Mouse (Mus musculus) spleen, adult 2 months (tissue): ENCODE data around the gene Etv6. TPM values are rescaled to one million over a fixed set of nuclear protein-coding genes. Genes with fewer than 3 reads are reported as not detected.

Experiments
- DNase-seq, 2 experiments: peaks; one replicate each; pipeline versions ENCODE4 v3.0.0 to v3.0.0-alpha.2; 2012 to 2021; ENCODE audit warnings: low spot score in 2 of 2, low read depth in 1 of 2
- H3K27ac ChIP-seq: fragments of 200-500 bp; 2 replicates; pipeline ENCODE4 v1.5.1; 2012; ENCODE audit warnings: low read length, inconsistent platforms; ENCODE audit not compliant: insufficient read depth
- H3K27me3 ChIP-seq: fragments of 200-500 bp; 2 replicates; pipeline ENCODE4 v1.6.1; 2012; ENCODE audit warnings: mild to moderate bottlenecking, moderate library complexity, low read length, inconsistent platforms; ENCODE audit not compliant: control insufficient read depth, insufficient read depth
- H3K36me3 ChIP-seq: fragments of 200-500 bp; 2 replicates; pipeline ENCODE4 v1.6.1; 2012; ENCODE audit warnings: mild to moderate bottlenecking, low read length, inconsistent platforms; ENCODE audit not compliant: control insufficient read depth, insufficient read depth
- H3K4me1 ChIP-seq: fragments of 200-500 bp; 2 replicates; pipeline ENCODE4 v1.6.1; 2011; ENCODE audit warnings: inconsistent platforms; ENCODE audit not compliant: control insufficient read depth, insufficient read depth, insufficient read length
- H3K4me3 ChIP-seq: fragments of 200-500 bp; 2 replicates; pipeline ENCODE4 v1.5.1; 2011; ENCODE audit warnings: mild to moderate bottlenecking, inconsistent platforms; ENCODE audit not compliant: insufficient read depth, insufficient read length; ENCODE audit errors: extremely low read depth
- CTCF ChIP-seq: fragments of 200-500 bp; IDR thresholded peaks from 2 replicates; pipeline ENCODE4 v1.5.1; 2011; ENCODE audit warnings: mild to moderate bottlenecking, inconsistent platforms; ENCODE audit not compliant: insufficient read depth, insufficient read length, insufficient replicate concordance; ENCODE audit errors: extremely low read depth
- POLR2A ChIP-seq: fragments of 200-500 bp; IDR thresholded peaks from 2 replicates; pipeline ENCODE4 v1.6.1; 2011; ENCODE audit warnings: low read depth, low read length, inconsistent platforms
- WGBS: fragments of 180-500 bp; shearing (Covaris S2); methylation state at CpG from one replicate; pipeline ENCODE4 v1.1.7; 2018; 5-methylcytosine and 5-hydroxymethylcytosine counted together
- polyA plus RNA-seq: library from polyadenylated mRNA; depleted of rRNA; stranded (reverse); fragments of >200 nt; gene quantifications from 2 replicates; pipeline ENCODE4 v1.2.3, GENCODE M21; 2012

Etv6 gene
- polyA plus RNA-seq, 1 experiment: 21.6 TPM

- peaks cover 11% of the 10 kb centered on the region; the same call in 1 of the 2 replicates for H3K4me1 ChIP-seq
- no peaks in the 10 kb centered on the region for H3K27me3 ChIP-seq
- no peak overlapping the region for H3K27ac ChIP-seq
- DNase-seq: no peak
- H3K4me3 ChIP-seq: no peak overlapping the region
- no peaks in the 10 kb centered on the region for H3K36me3 ChIP-seq
- TF ChIP-seq CTCF (no peak), POLR2A (no peak)
These were observed 157.2 kb downstream of the Etv6 start for GRCm38 (mm10) chr6:134192710-134193109.

GRCm38 (mm10) chr6:134199895-134200294 is 164.4 kb downstream of the Etv6 start:
- no peak for DNase-seq
- H3K4me3 ChIP-seq: no peak overlapping the region
- TF ChIP-seq POLR2A (no peak), CTCF (no peak)
- H3K36me3 ChIP-seq: no peaks in the 10 kb centered on the region; the same call in 1 of the 2 replicates
- H3K27ac ChIP-seq: 0 out of 2 replicates have a peak overlapping the region, but pooled peaks have one; percentile 14
- H3K27me3 ChIP-seq: no peaks in the 10 kb centered on the region
- no peaks in the 10 kb centered on the region; the same call in 1 of the 2 replicates for H3K4me1 ChIP-seq
- WGBS: 92% methylated on average over 1 of the region's 1 CpGs

- H3K27ac ChIP-seq: 0 out of 2 replicates have a peak overlapping the region, but pooled peaks have one; percentile 1
- no peaks in the 10 kb centered on the region; the same call in 1 of the 2 replicates for H3K36me3 ChIP-seq
- 86% methylated on average over 10 of the region's 10 CpGs for WGBS
- H3K4me3 ChIP-seq: no peak overlapping the region
- no peak for DNase-seq
- H3K4me1 ChIP-seq: no peaks in the 10 kb centered on the region; the same call in 1 of the 2 replicates
- H3K27me3 ChIP-seq: no peaks in the 10 kb centered on the region
- no peak for TF ChIP-seq POLR2A
- no peak for TF ChIP-seq CTCF
These were observed 165.1 kb downstream of the Etv6 start for GRCm38 (mm10) chr6:134200577-134200976.

DNA sequence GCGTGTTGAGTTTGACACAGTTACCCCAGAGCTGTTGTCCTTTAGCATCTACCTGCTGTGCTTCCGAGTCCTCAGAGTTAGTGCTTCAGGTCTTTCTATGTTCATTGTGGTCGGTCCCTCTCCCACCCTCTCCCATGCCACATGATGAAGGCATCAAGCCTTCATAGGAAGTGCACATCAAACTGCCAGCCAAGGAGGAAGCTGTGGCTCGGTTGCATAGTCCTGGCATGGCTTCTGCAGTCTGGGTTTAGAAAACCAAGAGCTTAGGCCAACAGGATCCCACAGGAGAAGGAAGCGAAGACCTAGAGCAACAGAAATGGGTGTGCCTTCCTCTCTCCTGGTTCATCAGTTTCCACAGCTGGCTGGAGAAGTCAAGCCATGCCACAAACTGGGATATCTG is 166.7 kb downstream of the Etv6 start:
- Histone ChIP-seq H3K4me3 (no peak overlapping the region), H3K36me3 (no peaks in the 10 kb centered on the region; the same call in 1 of the 2 replicates), H3K4me1 (no peaks in the 10 kb centered on the region; the same call in 1 of the 2 replicates), H3K27me3 (no peaks in the 10 kb centered on the region), H3K27ac (no peak overlapping the region)
- DNase-seq: no peak
- WGBS: 42% methylated on average over 5 of the region's 5 CpGs
- TF ChIP-seq POLR2A: no peak
- no peak for TF ChIP-seq CTCF

- no peak overlapping the region for H3K27ac ChIP-seq
- H3K27me3 ChIP-seq: no peaks in the 10 kb centered on the region
- H3K36me3 ChIP-seq: no peaks in the 10 kb centered on the region; the same call in 1 of the 2 replicates
- no peak for TF ChIP-seq CTCF
- TF ChIP-seq POLR2A: no peak
- no peak overlapping the region for H3K4me3 ChIP-seq
- 87% methylated on average over 10 of the region's 11 CpGs for whole genome bisulfite sequencing
- peaks cover 4% of the 10 kb centered on the region; the same call in 1 of the 2 replicates for H3K4me1 ChIP-seq
- no peak for DNase-seq
These were observed 169.7 kb downstream of the Etv6 start for GRCm38 (mm10) chr6:134205163-134205562.

- 87% methylated on average over 5 of the region's 5 CpGs for WGBS
- no peaks in the 10 kb centered on the region for H3K36me3 ChIP-seq
- peaks cover 4% of the 10 kb centered on the region; the same call in 1 of the 2 replicates for H3K4me1 ChIP-seq
- H3K27ac ChIP-seq: no peak overlapping the region
- H3K27me3 ChIP-seq: no peaks in the 10 kb centered on the region
- TF ChIP-seq CTCF: no peak
- no peak for TF ChIP-seq POLR2A
- no peak overlapping the region for H3K4me3 ChIP-seq
- DNase-seq: no peak
These were observed 170.2 kb downstream of the Etv6 start for GRCm38 (mm10) chr6:134205726-134206125.

DNA sequence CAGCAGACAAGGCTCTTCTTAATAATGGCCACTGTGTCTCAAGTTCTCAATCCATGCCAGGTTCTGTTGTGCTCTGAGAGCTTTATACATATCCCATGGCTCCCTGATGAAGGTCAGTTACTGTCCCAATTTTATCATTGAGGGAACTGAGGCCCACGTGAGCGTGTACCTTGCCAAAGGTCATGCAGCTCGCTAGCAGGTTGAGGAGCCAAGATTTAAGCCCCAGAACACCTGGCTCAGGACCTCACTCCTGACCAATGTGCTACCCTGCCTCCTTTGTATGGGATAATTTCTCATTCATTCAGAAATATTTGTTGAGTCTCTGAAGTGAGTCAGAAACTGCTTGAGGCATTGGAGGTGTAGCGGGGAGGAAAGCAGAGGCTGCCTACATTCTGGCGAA is 170.8 kb downstream of the Etv6 start:
- 93% methylated on average over 5 of the region's 5 CpGs for WGBS
- H3K4me1 ChIP-seq: peaks cover 4% of the 10 kb centered on the region; the same call in 1 of the 2 replicates
- H3K4me3 ChIP-seq: no peak overlapping the region
- H3K36me3 ChIP-seq: no peaks in the 10 kb centered on the region
- H3K27me3 ChIP-seq: no peaks in the 10 kb centered on the region
- TF ChIP-seq POLR2A (no peak), CTCF (no peak)
- DNase-seq: no peak
- no peak overlapping the region for H3K27ac ChIP-seq
